ENCODE assay signal across 23 mouse cellular contexts in genomic region chr6:111571471-111572088, GRCm38 (mm10).
A peak's percentile ranks its signal among the peaks of the same experiment; 100 is the strongest.
DNase-seq lines count a peak whose midpoint lies in the region; ATAC-seq lines count a peak whose summit lies in the region.
"Had no signal": no experiment of that assay in that cellular context is flagged by ENCODE, and none has a peak within 500 bp of the region (broad histone marks: within the 10 kb centered on the region; RNA-seq: fewer than 3 reads in every experiment).

No protein-coding gene starts in this region.

- 55% methylated on average over 4 of the region's 4 CpGs for WGBS in hindbrain, embryonic 13.5 days
- 86% methylated on average over 4 of the region's 4 CpGs for WGBS in hindbrain, embryonic 10.5 days
- 56% methylated on average over 4 of the region's 4 CpGs for WGBS in neural tube, embryonic 13.5 days

- ATAC-seq in hindbrain, embryonic 13.5 days (ENCODE audit: low FRiP score): peak; percentile 84
- peak; percentile 67 for ATAC-seq in neural tube, embryonic 13.5 days (ENCODE audit: low read depth)
- ATAC-seq: forebrain, embryonic 16.5 days had no signal

- H3K4me3 ChIP-seq in hindbrain, embryonic 13.5 days: no peak overlapping the region
- no peak overlapping the region for H3K4me3 ChIP-seq in hindbrain, embryonic 10.5 days
- no peak overlapping the region for H3K4me3 ChIP-seq in neural tube, embryonic 13.5 days
- H3K4me3 ChIP-seq: embryonic facial prominence, embryonic 15.5 days; liver, embryonic 13.5 days; midbrain, embryonic 10.5 days had no signal

- H3K4me1 ChIP-seq in hindbrain, embryonic 13.5 days (replicated peaks): 0 out of 2 replicates have a peak, but pooled peaks cover 7% of the 10 kb centered on the region
- H3K4me1 ChIP-seq in hindbrain, embryonic 10.5 days (replicated peaks): no peaks in the 10 kb centered on the region
- H3K4me1 ChIP-seq in neural tube, embryonic 13.5 days (replicated peaks): no peaks in the 10 kb centered on the region
- H3K4me1 ChIP-seq: embryonic facial prominence, embryonic 15.5 days; liver, embryonic 13.5 days; midbrain, embryonic 10.5 days had no signal

- H3K36me3 ChIP-seq in hindbrain, embryonic 13.5 days: no peaks in the 10 kb centered on the region
- H3K36me3 ChIP-seq in hindbrain, embryonic 10.5 days: no peaks in the 10 kb centered on the region
- H3K36me3 ChIP-seq in neural tube, embryonic 13.5 days: no peaks in the 10 kb centered on the region
- H3K36me3 ChIP-seq: embryonic facial prominence, embryonic 15.5 days; liver, embryonic 13.5 days; midbrain, embryonic 10.5 days had no signal

- no peak for DNase-seq in hindbrain, embryonic 10.5 days (ENCODE audit: low spot score)
- DNase-seq in neural tube, embryonic 10.5 days (ENCODE audit: extremely low spot score, low spot score): no peak
- peak; percentile 10 for DNase-seq in lung, postnatal 14 days
- no peak for DNase-seq in yolk sac, embryonic 10.5 days (ENCODE audit: low spot score)
- DNase-seq in frontal cortex, postnatal 14 days (ENCODE audit: low spot score in 2 of 2): no peak
- DNase-seq: adrenal gland, postnatal 36 days; cerebellum, adult 11 months; cerebellum, adult 9-11 months; gastrocnemius, postnatal 36 days; heart, postnatal 36 days; kidney, adult 2 months; kidney, postnatal 25 days; layer of hippocampus, adult 9-11 months; liver, embryonic 13.5 days; retina, postnatal 1 day; right cerebral cortex, postnatal 25 days; spleen, adult 18-20 months had no signal

- no peak overlapping the region for H3K4me2 ChIP-seq in hindbrain, embryonic 13.5 days
- no peak overlapping the region for H3K4me2 ChIP-seq in neural tube, embryonic 13.5 days
- H3K4me2 ChIP-seq: embryonic facial prominence, embryonic 15.5 days; liver, embryonic 13.5 days had no signal

- H3K9me3 ChIP-seq in hindbrain, embryonic 13.5 days: no peaks in the 10 kb centered on the region
- no peaks in the 10 kb centered on the region for H3K9me3 ChIP-seq in hindbrain, embryonic 10.5 days
- no peaks in the 10 kb centered on the region for H3K9me3 ChIP-seq in neural tube, embryonic 13.5 days
- H3K9me3 ChIP-seq: embryonic facial prominence, embryonic 15.5 days; liver, embryonic 13.5 days; midbrain, embryonic 10.5 days had no signal

- H3K27me3 ChIP-seq in hindbrain, embryonic 13.5 days: no peaks in the 10 kb centered on the region
- no peaks in the 10 kb centered on the region for H3K27me3 ChIP-seq in hindbrain, embryonic 10.5 days (ENCODE audit: insufficient read depth, poor library complexity, severe bottlenecking)
- no peaks in the 10 kb centered on the region for H3K27me3 ChIP-seq in neural tube, embryonic 13.5 days
- H3K27me3 ChIP-seq: embryonic facial prominence, embryonic 15.5 days; liver, embryonic 13.5 days had no signal

- no peak overlapping the region for H3K9ac ChIP-seq in hindbrain, embryonic 13.5 days
- H3K9ac ChIP-seq in neural tube, embryonic 13.5 days: no peak overlapping the region
- H3K9ac ChIP-seq: embryonic facial prominence, embryonic 15.5 days; liver, embryonic 13.5 days had no signal

- H3K27ac ChIP-seq in hindbrain, embryonic 13.5 days: no peak overlapping the region
- H3K27ac ChIP-seq in hindbrain, embryonic 10.5 days: no peak overlapping the region
- no peak overlapping the region for H3K27ac ChIP-seq in neural tube, embryonic 13.5 days (replicated peaks)
- H3K27ac ChIP-seq: embryonic facial prominence, embryonic 15.5 days; liver, embryonic 13.5 days; macrophage; midbrain, embryonic 10.5 days had no signal
